Mouse (Mus musculus) cortical plate, adult 2 months (tissue): ENCODE measurements around the gene Lmod3. TPM values are rescaled to one million over a fixed set of nuclear protein-coding genes. Genes with fewer than 3 reads are reported as not detected.
"Not testable (repeated sequence)": the region's sequence is repeated elsewhere in the genome, so short reads cannot be mapped to it uniquely, and the experiment has no call there.

ENCODE experiments used
- H3K27ac ChIP-seq: fragments of 200-500 bp; 2 replicates; pipeline ENCODE4 v1.5.1; 2012; ENCODE audit warnings: low read length, control low read depth, inconsistent platforms; ENCODE audit not compliant: insufficient read depth
- H3K4me1 ChIP-seq: fragments of 200-500 bp; 2 replicates; pipeline ENCODE4 v1.6.1; 2011; ENCODE audit warnings: low read length; ENCODE audit not compliant: control insufficient read depth, insufficient read depth
- H3K4me3 ChIP-seq: fragments of 200-500 bp; 2 replicates; pipeline ENCODE4 v1.5.1; 2011; ENCODE audit warnings: mild to moderate bottlenecking, low read length, control low read depth; ENCODE audit not compliant: insufficient read depth
- CTCF ChIP-seq: fragments of 200-500 bp; IDR thresholded peaks from 2 replicates; pipeline ENCODE4 v1.5.1; 2011; ENCODE audit warnings: mild to moderate bottlenecking, control low read depth, low read length; ENCODE audit not compliant: insufficient read depth; ENCODE audit errors: extremely low read depth
- POLR2A ChIP-seq: fragments of 200-500 bp; IDR thresholded peaks from 2 replicates; pipeline ENCODE4 v1.6.1; 2011; ENCODE audit warnings: mild to moderate bottlenecking, low read length, control low read depth; ENCODE audit not compliant: insufficient read depth; ENCODE audit errors: extremely low read depth
- polyA plus RNA-seq: library from polyadenylated mRNA; depleted of rRNA; stranded (reverse); fragments of >200 nt; gene quantifications from 2 replicates; pipeline ENCODE4 v1.2.3, GENCODE M21; 2012

The Lmod3 gene
- polyA plus RNA-seq, 1 experiment: 0.10 TPM

DNA sequence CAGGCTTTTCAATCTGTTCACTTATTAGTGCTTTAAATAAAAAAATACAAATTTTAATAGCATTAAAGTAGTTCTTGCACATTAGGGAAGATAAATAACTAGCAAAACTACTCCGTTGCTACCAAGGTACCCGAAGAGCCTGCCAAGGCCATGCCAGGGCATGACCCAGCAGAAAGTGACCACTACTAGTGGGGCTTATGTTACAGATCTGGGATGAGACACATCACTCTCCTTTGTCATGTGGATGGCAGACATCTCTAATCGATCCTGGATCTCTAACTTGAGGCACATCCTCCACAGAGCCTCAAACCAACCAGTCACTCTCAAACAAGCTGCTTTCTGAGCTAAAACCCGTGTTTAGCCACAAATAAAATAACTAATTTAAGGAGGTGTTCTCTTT, 14.1 kb upstream of the Lmod3 start:
- Histone ChIP-seq H3K4me3 (no peak overlapping the region), H3K4me1 (no peaks in the 10 kb centered on the region), H3K27ac (no peak overlapping the region)
- TF ChIP-seq POLR2A (no peak), CTCF (no peak)

DNA sequence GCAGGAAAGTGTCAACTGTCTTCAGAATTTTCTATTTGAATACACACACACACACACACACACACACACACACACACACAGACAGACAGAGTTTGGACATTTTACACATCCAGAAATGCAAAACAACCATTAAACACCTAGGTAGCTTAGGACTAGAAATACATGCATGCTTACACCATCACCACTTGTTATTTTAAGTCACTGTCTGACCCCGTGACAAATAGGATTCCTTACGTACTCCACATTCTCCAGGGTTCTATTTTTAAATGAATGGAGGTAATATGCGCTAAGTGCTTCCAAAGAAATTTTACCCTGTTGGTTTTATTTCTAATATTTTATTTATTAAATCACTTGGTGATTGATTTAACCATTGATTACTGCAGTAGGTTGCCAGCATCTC, 13.1 kb upstream of the Lmod3 start:
- no peak overlapping the region for H3K4me3 ChIP-seq
- H3K4me1 ChIP-seq: no peaks in the 10 kb centered on the region
- H3K27ac ChIP-seq: no peak overlapping the region
- TF ChIP-seq POLR2A (no peak), CTCF (no peak)

DNA sequence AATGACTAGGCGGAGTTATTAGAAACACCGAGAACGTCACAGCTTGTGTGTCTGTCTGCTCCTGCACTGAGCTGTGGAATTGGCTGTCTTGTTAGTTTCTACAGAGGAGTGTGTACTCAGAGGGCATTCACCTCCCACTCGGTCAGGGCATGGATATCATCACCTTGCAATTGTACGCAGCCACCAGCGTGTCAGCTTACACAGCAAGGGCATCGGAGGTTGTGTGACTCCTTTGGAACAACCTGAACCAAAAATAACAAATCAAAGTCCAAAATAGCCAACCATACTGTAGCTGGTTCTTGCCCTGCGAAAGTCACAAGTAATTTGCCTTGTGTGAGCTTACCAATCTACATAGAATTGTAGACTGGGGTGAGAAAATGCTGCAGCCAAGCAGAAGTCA, 12.7 kb upstream of the Lmod3 start:
- Histone ChIP-seq H3K4me1 (no peaks in the 10 kb centered on the region), H3K4me3 (no peak overlapping the region), H3K27ac (no peak overlapping the region)
- TF ChIP-seq POLR2A (no peak), CTCF (no peak)

DNA sequence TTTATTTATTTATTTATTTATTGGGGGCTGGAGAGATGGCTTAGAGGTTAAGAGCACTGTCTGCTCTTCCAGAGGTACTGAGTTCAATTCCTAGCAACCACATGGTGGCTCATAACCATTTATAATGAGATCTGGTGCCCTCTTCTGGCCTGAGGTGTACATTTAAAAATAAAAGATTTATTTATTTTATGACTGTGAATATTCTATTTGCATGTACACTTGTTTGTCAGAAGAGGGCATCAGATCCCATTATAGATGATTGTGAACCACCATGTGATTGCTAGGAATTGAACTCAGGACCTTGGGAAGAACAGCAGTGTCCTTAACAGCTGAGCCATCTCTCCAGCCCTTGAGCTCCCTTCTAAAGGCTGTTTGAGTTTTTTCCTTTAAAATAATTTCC, 11.2 kb upstream of the Lmod3 start:
- H3K4me3 ChIP-seq, H3K27ac ChIP-seq, H3K4me1 ChIP-seq: not testable (repeated sequence)

DNA sequence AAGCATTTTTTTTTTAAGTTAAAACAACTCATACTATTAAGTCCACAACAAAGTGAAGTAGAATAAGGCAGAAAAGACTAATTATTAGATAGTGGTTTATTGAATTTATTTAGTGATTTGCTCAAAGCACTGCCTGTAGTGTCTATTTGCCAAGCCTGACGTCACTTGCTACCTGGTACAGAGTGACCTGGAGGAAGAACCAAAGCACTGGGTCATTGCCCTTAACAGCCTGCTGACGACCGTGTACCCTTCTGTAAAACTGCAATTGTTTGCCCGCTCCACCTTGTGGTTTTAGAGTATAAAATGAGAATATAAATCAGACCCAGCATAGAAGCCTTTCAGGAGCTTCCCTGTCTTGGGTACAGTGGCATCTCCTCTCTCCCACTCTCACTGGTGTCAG, 9.7 kb upstream of the Lmod3 start:
- Histone ChIP-seq H3K4me1 (no peaks in the 10 kb centered on the region), H3K27ac (no peak overlapping the region), H3K4me3 (no peak overlapping the region)
- TF ChIP-seq POLR2A: no peak
- no peak for TF ChIP-seq CTCF

DNA sequence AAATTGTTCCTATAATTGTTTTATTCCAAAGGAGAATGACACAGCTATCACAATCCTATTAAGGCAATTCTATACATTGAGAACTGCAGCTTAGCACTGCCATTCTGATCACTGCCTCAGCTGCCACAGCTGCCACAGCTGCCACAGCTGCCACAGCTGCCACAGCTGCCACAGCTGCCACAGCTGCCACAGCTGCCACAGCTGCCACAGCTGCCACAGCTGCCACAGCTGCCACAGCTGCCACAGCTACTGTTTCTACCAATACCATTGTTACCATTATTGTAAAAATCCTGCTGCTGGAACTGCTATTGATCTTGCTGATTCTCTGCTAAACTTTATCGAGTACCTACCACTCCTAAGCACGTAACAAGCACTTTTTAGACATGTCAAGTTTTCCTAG, 7.4 kb upstream of the Lmod3 start:
- H3K4me1 ChIP-seq, H3K27ac ChIP-seq, H3K4me3 ChIP-seq: not testable (repeated sequence)

DNA sequence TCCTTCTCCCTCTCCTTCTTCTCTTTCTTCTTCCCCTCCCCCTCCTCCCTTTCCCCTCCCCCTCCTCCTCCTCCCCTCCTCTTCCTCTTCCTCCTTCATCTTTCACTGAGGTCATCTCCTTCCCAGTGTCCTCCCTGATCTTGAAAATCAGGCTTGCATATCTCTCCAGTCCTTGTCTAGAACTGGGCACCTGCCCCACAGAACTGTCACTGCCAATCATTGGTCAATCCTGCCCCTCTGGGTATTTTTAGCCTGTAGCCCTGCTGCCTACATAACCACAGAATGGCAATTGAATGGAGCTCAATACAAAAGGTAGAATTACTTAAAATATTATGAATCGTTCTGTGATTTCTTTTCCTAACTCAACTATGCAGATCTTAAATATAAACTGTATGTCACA, 5.9 kb upstream of the Lmod3 start:
- Histone ChIP-seq H3K27ac (no peak overlapping the region), H3K4me1 (no peaks in the 10 kb centered on the region), H3K4me3 (no peak overlapping the region)
- no peak for TF ChIP-seq POLR2A
- no peak for TF ChIP-seq CTCF

DNA sequence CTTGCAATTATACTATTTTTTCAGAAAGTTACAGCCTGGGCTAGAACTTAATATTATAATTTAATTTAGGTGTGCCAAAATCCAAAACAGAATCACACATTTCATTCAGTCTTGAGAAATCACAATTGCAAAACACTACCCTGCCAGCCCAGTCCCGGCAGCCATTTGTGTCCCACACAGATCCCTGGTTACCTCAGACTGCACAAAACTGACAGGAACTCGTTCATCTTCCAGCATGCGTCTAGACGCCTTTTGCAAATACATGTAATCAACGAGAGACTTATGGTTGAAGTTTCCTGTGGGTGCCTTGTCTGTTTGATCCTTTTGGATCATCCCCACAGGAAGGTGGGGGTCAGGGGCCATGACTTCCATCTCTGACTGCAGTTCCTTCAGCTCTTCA, 473 bp downstream of the Lmod3 start:
- Histone ChIP-seq H3K27ac (no peak overlapping the region), H3K4me1 (peaks cover 4% of the 10 kb centered on the region; the same call in 1 of the 2 replicates), H3K4me3 (no peak overlapping the region)
- no peak for TF ChIP-seq POLR2A
- TF ChIP-seq CTCF: no peak

DNA sequence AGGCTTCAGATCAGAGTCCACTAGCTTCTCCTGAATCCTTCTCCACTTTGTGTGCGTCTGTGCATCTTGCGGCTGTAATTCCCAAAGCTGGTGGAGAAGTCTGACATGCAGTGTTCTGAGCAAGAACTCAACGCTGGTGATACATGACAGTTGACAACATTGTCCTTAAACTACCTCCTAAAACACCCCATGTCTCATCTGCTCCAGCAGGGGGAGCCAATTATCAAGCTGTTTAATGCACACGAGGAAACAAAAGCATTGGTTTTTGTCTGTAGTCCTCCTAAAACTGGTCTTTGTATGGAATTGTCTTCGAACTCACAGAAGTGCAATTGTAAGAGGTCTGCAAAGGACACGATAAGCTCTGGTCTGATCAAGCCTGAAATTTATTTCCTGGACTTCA, 1.6 kb downstream of the Lmod3 start:
- peaks cover 4% of the 10 kb centered on the region; the same call in 1 of the 2 replicates for H3K4me1 ChIP-seq
- TF ChIP-seq POLR2A (no peak), CTCF (peak; percentile 61; the same call in 1 of the 2 replicates)
- H3K27ac ChIP-seq: no peak overlapping the region
- no peak overlapping the region for H3K4me3 ChIP-seq

DNA sequence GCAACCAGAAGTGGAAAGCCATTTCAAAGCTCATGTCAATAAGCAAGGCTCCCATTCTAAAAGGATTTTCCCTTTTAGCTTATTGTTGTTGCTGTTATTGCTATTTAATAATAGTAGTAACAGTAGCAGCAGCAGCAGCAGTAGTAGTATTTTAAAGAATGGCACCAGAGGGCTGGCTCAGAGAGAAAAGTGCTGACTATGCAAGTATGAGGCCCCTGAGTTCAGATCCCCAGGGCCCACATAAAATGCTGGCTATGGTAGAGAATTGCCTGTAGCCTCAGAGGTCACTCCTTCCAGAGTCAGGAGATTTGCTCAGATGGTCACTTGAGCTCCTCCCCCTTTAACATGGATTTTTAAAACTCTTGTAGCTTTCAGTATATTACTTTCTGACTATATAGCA, 7.4 kb downstream of the Lmod3 start:
- Histone ChIP-seq H3K27ac (no peak overlapping the region), H3K4me1 (no peaks in the 10 kb centered on the region), H3K4me3 (no peak overlapping the region)
- TF ChIP-seq CTCF (no peak), POLR2A (no peak)

DNA sequence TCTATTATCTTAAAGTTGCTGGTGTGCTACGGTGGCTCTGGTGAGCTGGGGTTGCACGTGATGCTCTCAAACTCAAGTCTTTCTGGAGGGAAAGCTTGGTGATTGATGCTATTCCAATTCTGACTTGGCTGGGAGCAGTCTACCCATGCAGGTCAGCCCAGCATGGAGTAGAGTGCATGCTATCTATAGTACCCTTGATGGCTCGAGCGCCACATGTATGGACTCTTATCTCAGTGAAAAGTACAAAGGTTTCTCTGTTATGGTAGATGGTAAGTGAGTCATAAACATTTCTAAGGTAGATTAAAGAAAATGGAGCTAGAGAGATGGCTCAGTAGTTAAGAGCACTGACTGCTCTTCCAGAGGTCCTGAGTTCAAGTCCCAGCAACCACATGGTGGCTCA, 10.0 kb downstream of the Lmod3 start:
- Histone ChIP-seq H3K4me1 (no peaks in the 10 kb centered on the region), H3K27ac (no peak overlapping the region), H3K4me3 (no peak overlapping the region)
- no peak for TF ChIP-seq CTCF
- no peak for TF ChIP-seq POLR2A
